Mouse (Mus musculus) adrenal gland, adult 2 months (tissue): ENCODE data around the gene Piezo1. TPM values are rescaled to one million over a fixed set of nuclear protein-coding genes. Genes with fewer than 3 reads are reported as not detected.

Experiments used
- DNase-seq: peaks from one replicate; pipeline ENCODE4 v3.0.0; 2021
- polyA plus RNA-seq: library from polyadenylated mRNA; depleted of rRNA; stranded (reverse); fragments of >200 nt; gene quantifications from 2 replicates; pipeline ENCODE4 v1.2.3, GENCODE M21; 2012
- total RNA-seq, 2 experiments: library from RNA; stranded (reverse); gene quantifications; 2 replicates each; pipeline ENCODE4 v1.2.3; 2021

Piezo1 gene
- total and polyA plus RNA-seq, 3 experiments = 15.1 to 47.5 (median 26.4) TPM

- no peak for DNase-seq
Observed at GRCm38 (mm10) chr8:122457171-122457570, 94.0 kb downstream of the Piezo1 start.

GRCm38 (mm10) chr8:122454409-122454808 lies 96.7 kb downstream of the Piezo1 start:
- no peak for DNase-seq

GRCm38 (mm10) chr8:122452154-122452553 lies 99.0 kb downstream of the Piezo1 start:
- no peak for DNase-seq

- no peak for DNase-seq
Observed at GRCm38 (mm10) chr8:122451161-122451703, 99.9 kb downstream of the Piezo1 start.

GRCm38 (mm10) chr8:122445203-122445602 lies 105.9 kb downstream of the Piezo1 start:
- DNase-seq = no peak

DNA sequence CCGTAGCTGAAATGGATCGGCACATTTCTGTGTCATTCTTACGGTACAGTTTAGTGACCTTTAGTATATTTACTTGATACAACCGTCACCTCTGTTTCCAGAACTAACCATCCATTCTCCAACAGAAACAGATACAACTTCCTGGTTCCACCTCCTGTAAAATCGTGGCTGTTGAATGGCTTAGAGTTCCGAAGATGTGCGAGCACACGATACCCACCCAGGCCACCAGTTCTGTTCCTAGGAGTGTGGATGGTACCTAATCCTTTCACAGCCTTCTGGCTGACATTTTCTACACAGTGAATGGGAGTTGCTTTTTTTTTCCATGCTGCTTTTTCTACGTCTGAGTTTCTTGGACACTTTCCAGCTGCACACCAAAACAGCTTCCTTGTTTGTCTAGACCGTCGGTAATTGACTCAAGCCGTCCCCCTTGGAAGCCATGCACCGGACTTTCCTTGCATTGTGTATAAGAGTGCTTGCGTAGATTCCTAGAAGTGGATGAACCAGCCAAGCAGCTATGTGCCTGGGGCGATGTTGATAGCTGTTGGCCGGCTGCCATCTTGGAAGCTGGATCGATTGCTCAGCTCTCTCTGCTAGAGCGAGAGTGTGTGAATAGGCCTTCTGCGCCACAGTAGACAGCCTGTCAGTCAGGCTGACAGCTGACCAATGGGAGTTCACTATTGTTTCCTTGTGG lies 106.9 kb downstream of the Piezo1 start:
- DNase-seq = peak; percentile 91

GRCm38 (mm10) chr8:122443262-122444006 lies 107.7 kb downstream of the Piezo1 start, which contains the start of gene Mvd:
Gene Mvd, minus strand, starts transcription at chr8:122443422.
- DNase-seq = peak; percentile 99

DNA sequence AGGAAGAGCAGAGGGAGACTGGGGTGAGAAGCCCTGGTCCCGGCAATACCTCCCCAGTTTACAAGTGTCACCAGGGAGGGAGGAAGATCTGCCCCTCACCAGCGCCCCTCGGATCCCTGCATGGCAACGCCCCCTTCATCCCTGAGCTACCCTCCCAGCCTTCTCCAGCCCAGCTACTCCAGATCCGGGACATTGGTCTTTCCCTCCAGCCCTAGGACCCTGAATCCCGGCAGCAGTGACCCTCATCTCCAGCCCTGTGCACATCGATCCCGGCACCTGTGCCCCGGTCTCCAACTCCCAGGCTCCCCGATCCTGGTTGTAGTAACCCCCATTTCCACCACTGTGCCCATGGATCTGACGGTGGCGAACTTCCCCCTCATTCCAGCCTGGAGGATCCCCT lies 108.3 kb downstream of the Piezo1 start:
- DNase-seq = no peak

DNA sequence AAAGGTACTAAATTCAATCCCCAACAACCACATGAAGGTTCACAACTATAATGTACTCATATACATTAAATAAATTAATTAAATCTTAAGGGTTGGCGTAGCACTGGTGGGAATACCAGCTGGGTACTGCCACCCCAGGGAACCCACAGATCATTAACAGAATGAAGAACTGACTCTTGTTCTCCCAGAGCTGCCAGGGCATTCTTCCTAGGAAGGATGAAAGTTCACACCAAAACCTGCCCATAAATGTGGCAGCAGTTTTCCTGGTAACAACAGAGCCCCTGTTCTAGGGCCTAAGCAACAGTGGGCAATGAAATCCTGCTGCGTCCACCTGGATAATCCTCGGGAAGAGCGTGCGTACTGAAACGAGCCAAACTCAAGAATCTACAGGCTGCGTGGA lies 108.8 kb downstream of the Piezo1 start:
- no peak for DNase-seq

DNA sequence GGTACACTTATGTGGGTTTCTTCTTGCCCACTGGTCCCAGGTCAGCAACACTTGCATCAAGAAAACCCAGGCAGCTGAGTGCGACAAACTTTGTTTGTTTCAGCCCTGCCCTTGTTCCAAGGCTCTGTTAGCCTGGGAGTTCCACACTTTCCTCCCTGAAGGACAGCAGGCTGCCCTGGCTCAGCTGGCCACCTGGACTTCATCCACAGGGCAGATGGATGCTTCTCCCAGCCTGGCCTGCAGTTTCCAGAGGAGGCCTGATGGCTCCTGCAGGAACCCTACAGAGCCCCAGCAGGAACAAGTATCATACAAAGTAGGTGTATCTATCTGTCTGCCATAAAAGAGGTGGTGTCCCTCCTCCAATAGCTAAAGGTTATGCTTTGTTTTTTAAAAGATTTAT lies 109.8 kb downstream of the Piezo1 start:
- DNase-seq = no peak

DNA sequence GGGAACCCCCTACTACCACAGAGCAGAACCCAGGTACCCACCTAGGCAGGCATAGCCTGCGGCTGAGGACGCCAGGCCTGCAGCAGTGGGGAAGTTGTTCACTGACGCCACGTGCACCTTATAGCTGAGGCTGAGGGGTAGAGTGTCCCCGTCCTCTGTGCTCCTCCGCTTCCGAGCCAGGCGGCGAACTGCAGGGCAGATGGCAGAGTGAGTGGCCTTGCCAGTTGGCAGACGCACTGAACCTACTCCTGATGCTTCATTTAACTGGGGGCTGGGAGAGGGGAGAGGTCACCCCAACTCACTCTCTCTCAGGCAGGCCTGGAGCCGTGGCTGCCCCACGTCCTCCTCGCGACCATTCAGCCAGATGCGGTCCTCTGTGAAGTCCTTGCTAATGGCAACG lies 111.8 kb downstream of the Piezo1 start:
- DNase-seq = no peak

DNA sequence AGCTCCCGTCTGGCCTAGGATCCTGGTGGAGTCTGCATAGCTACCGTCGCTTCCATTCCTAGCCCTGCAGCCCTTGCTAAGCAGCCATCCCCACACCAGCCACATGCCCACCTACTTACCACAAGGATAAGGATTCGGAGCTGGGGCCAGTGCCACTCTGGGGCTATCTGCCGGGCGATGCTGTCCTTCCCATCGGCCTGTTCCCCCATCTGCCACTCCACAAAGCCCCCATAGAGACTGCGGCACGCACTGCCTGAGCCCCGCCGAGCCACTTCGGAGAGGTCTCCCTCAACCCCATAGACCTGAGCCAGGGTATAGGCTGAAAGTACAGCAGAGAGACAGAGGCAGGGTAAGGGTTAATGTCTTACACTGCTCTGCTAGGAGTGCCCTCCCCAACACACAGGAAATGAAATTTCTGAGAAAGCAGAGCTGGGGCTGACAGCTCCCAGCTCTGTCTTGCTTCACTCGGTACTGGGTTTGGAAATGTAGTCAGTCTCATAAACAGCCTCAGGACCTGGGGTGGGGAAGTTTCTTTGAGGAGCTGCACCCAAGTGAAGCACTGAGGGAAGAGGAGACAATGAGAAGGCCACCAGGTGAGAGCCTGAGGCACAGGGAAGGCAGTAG lies 113.3 kb downstream of the Piezo1 start:
- no peak for DNase-seq

DNA sequence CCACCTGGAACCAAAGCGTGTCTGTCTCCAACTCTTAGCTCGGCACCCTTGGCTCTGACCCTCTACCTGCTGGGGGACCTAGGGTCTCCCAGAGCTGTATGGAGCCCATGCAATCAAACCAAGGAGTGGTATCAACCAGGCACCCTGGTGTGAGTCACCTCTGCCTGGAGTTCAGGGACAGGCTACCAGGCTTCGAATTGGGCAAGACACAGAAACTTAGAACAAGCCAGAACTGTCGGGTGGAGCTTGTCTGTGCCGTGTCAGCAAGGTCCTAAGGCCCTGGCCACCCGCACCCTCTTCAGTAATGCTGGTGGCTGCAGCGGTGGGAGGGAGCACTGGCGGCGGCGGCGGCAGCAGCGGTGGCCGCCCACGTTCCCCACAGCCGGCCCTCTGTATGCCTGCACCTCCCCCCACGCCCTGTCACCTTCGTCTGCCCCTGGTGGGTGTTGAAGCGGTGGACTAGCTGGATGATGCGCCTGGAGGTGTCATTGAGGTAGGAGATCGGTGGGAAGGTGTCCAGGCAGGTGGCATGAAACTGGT lies 114.5 kb downstream of the Piezo1 start:
- peak; percentile 53 for DNase-seq

DNA sequence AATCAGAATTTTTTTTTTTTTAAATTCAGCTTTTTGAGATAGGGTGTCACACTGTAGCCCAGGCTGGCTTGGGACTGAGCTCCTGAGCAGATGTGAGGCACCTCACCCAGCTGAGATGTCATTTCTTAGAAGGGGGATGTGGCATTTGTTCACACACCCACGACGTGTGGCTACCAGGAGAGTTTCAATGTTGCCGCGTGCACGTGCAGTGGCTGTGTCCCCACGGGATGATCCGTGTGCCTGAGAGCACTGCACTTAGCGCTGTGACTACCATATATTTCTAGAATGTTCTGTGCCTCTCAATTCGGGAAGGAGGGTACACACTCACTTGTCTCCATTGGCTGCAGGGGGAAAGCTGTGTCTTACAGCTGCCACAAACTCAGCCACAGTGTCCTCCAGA lies 115.0 kb downstream of the Piezo1 start:
- DNase-seq = no peak

DNA sequence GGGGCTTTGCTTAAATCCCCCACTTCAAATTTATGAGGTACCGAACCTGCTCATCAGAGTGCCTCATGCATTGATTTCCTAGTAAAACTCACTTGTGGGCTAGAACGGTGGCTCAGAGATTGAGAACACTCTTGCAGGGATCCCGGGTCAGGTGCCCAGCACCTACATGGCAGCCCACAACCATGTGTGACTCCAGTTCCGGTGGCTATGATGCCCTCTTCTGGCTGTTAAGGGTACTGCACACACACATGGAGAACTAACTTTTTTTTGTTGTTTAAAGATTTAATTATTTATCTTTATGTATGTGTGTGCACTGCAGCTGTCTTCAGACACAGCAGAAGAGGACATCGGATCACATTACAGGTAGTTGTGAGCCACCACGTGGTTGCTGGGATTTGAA lies 115.8 kb downstream of the Piezo1 start:
- no peak for DNase-seq

DNA sequence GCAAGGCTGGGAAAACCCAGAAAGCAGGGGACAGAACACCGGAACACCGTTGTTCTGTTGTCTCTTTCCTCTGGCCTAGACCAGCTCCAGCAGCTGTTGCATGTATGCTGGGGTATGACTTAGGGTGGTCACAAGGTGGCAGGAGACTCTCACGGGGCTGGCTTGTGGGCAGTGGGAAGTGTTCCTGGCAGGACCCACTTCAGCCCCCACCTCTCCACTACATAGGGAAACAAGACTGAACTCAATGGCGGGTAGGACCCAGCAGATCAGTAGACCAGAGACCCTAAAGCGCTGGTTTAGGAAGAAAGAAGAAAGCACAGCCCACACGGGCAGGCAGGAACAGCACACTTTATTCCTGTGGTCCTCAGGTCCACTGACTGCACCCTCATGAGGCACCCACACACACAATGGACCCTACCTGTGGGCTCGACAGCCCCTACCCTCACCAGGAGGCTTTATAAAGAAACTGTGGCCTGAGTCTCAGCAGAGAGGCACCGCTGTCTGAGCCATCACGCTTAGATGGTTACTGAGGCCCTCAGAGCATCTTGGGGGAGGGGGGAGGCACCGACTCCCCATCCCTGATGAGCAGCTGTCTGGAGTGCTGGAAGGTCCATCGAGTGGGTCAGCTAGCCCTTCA lies 117.7 kb downstream of the Piezo1 start:
- DNase-seq = no peak

DNA sequence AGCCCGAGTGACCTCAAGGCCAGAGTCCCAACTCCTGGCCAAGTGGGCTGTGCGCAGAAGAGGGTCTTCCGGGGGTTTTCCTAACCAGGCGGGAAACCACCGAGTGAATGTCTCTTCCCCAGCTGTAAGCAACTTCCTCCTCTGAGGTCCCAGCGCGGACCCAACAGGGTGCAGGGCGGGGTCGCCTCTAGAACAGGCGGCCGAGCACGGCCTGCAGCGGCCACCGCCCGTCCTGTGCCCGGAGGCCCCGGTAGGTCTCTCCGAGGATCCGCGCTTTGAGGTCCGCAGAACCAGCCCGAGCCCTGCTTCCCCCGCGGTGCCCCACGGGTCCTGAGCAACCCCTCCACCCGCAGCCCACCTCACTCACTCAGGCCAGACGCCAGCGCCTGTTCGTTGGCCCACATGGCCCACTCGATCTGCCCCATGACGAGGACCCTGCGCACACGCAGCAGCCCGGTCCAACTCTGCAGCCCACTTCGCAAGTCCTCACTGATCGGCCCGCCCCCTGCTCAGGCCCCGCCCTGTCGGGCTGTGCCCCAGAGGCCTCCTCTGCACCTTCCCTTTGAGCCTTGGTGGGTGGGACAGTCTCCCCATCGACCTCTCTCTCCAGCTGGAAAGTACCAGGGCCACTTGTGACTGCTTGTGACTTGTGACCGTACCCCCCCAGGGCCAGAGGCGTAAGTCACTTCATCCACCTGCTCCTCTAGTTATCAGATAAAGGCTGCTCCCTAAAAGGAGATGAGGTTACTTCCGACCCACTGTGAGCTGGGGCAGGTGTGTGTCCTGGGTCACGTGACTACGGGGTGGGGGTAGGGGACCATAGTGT lies 118.5 kb downstream of the Piezo1 start, which contains the start of gene Cyba:
Gene Cyba, minus strand, starts transcription at position 488 of the 826 bp plus-strand sequence.
- peak; percentile 82 for DNase-seq
